Mouse (Mus musculus) brain, adult 2 months (tissue): ENCODE results near the gene Phc1.
"Not testable (repeated sequence)": the region's sequence is repeated elsewhere in the genome, so short reads cannot be mapped to it uniquely, and the experiment has no call there.

ENCODE experiments used
- DNase-seq: peaks from one replicate; pipeline ENCODE4 v3.0.0; 2011; ENCODE audit warnings: low read depth, low spot score

Gene Phc1

DNA sequence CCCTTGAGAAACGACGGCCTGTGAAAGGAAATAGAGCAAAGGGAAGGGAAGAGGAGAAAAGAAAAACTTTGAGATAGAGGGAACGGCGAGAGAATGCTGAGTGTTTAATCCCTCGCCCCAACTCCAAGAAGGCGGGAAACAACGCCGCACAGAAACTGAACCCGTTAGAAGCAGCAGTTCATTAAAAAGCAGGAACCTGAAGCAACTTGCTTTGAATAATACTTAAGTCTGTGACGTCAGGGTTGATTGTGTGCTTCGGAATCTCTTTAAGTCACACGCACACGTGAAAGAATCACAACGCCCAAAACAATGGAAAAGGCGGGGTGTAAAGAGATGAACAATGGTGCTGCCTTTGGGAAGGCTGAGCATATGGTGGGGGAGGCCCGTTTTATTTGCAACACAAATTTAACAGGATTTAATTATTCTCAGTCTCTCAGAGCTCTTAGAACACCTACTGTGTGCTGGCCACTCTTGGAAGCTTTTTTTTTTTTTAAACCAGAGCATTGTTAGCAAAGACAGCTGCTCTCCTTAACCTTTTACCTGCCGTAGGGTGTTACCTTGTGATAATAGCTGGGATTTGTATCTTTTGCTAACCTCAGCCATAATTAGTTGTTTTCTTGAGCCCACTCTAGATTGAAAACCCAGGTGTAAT lies at the start of gene Phc1:
Phc1 (minus strand) TSS at position 213 of the 652 bp plus-strand sequence.
- peak; percentile 67 for DNase-seq

DNA sequence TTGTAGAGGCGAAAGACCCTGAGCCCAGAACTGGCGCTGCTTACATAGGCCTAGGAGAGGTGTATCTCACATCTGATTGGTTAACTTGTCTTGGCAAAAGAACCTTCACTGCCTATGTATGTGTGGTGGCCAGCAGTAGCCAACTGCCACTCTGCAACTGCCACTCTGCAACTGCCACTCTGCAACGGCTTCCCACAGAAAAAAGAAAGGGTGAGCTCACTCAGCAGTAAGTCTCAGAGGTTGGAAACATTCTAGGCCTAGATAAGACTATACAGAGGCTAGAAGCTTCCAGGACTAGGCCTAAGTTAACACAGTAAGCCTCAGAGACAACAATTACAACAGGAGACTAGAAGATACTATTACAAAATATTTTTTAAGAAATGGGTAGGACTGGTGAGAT lies 49.6 kb upstream of the Phc1 start:
- not testable (repeated sequence) for DNase-seq

DNA sequence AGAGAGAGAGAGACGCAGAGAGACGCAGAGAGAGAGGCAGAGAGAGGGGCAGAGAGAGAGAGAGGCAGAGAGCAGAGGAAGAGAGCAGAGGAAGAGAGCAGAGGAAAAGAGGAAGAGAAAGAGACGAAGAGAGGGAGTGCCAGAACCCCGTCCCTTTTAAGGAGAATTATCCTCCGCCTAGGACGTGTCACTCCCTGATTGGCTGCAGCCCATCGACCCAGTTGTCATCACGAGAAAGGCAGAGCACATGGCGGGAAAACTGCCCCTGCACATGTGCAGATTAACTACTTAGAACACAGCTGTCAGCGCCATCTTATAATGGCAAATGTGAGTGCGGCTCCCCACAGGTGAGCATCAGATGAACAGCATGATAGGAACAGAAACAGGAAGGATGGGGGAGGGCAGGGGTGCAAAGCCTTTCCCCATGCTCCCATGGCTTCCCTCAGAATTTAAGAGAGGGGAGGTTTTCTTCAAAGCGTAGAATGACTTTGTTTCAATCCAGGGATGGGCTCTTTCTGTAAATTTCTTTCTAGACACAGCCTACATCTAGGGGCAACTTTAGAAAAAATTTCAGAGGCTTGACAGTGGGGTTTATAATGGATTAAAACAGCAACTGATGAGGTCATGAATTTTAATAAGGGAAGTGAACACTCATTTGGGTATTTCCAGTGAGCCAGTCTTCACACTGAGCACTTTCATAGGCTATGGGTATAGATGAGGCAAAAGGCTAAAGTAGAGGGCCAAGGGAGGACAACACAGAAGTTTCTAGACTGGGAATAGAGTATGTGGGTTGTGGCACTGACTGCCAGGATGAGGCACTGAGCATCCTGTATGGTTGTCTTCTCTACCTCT lies 47.0 kb upstream of the Phc1 start:
- DNase-seq: not testable (repeated sequence)

DNA sequence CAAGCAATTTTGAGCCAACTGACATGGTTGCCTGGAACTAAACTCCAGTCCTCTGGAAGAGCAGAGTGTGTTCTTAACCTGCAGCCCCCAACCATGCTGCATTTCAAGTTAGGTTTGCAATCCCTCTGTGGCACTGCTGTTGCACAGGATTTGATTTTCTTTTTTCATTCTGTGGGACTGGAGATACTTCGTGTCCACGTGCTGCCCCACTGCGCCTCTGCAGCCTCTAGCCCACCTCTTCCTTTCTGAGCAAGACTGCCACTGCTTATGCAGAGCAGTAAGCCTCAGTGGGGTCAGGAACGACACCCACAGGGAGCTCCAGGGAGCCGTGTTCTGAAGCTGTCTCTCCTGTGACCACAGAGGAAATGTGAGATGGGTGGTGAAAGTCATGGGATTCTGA lies 45.4 kb upstream of the Phc1 start:
- DNase-seq: no peak

DNA sequence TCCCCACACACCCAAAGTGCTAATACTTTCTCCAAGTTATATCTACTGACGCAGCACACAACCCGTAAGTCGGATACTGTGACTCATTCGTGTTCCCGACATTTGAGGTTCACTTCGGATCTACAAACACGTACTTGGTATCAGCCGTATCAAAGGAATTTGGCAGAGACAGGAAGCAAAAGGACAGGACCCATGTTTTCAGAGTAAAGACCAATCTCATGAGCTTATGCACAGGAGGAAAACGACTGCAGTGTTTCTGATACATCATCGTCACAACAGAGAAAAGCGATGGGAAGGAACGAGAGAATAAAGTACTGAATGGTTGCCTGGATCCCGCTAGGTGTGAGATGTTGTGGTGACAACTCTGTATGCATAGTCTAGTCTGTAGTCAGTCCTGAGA lies 44.5 kb upstream of the Phc1 start:
- DNase-seq: no peak

DNA sequence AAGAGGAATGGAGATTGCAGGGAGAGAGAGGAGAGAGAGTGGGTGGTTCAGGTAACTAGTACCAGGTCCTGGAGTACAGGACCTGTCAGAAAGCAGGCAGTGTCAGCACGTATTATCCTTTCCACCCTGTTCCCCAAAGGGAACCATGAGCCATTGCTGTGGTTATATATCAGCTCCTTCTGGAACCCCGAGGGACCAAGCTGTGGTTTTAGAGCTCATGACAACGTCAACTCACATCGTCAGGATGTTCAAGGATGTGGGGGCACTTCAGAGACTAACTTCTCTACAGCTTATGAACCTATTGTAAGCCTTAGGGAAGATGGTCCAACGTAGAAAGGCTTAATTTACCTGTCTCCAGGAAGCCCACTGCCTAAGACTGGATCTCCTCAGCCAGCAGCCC lies 42.9 kb upstream of the Phc1 start:
- DNase-seq: no peak

DNA sequence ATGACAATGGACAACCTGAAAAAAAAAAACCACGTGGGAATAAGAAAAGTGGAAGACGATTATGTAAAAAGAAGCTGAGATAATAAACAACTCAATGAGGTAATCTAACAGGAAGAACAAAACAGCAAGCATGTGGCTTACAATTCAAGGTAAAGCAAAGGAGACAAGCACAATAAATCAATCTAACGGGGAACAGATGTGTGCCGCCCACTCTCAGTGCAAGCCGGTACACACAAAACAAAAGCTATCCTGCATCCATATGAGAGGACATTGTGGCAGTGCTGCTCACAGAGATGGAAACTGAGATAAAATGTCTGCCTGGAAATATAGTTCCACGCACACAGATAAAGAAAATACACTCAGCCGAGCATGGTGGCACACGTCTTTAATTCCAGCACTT lies 41.7 kb upstream of the Phc1 start:
- DNase-seq: peak; percentile 2

DNA sequence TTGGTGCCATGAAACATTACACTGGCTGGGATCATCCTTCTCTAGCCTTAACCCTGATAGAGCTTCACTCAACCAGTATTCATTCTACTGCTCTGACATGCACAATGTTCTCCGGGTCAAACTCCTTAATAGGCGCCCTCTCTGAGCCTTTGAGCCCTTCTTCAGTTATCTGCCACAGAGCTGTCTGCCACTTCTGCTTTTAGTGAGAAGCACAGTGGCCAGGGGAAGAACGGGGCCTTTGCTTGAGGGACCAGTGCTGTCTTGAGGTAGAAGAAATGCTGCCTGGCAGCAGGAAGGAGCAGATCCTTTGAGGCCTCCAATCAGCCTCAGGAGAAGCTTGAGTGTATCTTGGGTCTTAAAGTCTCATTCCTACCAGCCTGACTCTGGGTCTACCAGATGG lies 27.9 kb upstream of the Phc1 start:
- no peak for DNase-seq

DNA sequence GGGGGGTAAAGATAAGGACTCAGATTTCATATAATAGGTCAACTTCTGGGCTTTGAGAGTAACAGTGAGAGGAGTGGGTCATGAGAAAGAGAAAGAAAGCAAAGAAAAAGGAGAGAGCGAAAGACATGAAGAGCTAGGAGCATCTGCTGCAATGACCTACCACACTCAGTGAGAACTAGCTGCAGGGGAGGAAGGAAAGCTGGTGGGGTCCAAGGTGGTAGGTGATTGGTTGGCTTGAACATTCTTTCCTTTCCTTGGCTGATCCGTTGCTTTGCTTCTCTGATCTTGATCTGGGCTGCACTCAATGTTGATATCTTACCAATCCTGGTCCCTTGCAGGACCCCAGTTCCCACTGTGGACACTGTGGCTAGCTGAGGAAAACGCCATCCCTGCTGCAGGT lies 26.6 kb upstream of the Phc1 start:
- no peak for DNase-seq

DNA sequence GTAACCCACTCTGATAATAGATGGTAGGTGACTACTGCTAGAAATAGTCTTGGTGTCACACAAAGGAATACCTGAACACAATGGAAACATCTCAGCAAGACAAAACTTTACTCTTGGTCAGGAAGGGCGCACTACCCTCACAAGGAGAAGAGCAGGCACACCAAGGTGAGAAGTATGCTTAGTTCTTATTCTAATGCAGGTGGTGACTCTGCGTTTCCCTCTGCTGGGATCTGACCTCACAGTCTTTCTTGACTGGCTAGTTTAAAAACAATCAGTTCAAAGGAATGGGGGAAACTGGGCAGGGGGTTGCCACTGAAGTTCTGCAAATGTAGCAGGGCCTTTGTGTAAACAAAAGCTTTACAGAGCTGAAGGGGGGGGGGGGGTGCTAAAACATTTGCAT lies 25.9 kb upstream of the Phc1 start:
- no peak for DNase-seq

DNA sequence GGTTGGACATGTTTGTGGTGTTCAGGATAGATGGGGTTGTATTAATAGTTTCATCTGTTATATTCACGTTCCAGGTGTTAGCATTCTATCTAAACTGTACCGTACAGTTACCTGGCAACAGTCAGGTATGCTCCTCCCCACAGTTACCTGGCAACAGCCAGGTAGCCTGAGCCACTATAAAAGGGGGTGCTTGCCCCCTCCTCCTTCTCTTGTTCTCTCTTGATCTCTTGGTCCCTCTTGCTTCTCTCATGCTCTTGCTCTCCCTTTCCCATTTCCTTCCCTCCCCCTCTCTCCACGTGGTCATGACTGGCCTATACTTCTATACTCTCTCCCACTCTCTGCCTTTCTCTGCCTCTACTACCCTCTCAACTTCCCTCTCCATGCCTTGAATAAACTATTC lies 25.3 kb upstream of the Phc1 start:
- DNase-seq: no peak

DNA sequence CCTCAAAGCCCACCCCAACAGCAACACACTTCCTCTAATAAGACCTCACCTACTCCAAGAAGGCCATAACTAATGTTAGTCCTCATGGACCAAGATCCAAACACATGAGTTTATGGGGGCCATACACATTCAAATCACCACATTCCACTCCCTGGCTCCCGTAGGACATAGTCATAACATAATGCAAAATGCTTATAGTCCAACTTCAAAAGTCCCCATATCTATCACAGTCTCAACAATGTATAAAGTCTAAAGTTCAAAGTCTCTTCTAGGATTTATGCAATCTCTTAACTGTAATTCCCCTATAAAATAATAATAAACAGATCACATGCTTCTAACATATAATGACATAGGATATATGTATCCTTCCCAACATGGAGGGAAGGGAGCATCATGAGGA lies 16.7 kb upstream of the Phc1 start:
- DNase-seq: no peak

DNA sequence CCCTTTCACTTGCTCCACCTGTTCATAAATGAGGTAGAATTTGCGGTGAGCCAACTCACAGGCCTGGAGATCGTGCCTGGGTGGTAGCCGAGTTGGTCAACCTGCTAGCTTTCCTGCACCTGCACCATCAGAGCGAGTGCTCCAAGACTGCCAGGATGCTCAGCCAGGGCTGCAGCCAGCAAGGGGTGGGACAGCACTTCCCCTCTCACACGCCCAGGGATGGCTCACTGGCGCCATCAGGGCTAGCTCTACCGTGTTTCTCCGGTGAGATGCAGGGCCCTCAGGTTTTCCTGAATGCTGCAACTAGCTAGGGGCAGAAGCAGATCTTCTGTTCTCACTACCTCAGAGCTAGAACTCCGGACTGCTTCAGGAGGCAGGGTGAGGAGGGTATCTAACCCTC lies 15.5 kb upstream of the Phc1 start:
- DNase-seq: no peak

DNA sequence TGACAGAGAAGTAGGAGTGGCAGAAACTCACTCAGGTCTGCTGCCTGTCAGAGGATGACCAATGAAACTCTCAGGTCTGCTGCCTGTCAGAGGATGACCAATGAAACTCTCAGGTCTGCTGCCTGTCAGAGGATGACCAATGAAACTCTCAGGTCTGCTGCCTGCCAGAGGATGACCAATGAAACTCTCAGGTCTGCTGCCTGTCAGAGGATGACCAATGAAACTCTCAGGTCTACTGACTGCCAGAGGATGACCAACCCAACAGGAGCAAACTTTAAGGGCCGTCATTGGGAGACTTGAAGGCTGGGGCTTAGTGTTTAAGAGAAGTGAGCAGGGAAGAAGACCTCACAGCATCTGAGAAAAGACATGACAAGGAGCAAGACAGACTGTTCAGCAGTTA lies 7.0 kb upstream of the Phc1 start:
- DNase-seq: not testable (repeated sequence)

DNA sequence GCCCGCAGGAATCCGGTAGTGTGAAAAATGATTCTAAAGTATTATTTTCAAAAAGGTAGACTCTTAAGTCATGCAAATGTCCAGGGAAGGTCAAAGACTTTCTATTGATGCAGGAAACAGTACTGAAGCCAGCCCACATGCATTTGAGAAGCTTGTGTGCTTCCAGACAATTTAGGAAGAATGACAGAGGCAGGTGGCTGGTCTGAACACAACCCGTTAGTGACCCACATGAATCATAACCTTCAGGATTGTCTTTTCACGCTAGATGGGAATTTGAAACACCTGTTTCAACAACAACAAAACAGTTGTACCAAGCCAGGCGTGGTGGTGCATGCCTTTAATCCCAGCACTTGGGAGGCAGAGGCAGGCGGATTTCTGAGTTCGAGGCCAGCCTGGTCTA lies 6.0 kb upstream of the Phc1 start:
- DNase-seq: no peak

DNA sequence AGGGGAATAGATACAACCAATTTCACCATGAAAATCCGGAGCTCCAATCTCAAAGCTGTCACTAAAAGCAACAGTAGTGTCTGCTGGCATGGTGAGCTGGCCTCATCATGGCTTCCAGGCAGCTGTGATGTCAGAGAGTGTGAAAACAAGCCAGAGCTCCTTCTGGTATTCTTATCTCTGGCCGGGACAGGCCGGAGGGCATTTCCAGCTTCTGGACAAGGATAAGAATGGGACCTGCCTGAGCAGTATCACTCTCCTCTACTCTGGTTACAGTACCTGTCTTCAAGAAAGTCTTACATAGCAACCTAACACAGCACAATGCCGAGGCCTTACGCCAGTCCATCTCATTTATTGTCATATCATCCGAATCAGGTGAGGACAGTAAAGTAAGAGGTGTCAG lies 5.4 kb upstream of the Phc1 start:
- no peak for DNase-seq

DNA sequence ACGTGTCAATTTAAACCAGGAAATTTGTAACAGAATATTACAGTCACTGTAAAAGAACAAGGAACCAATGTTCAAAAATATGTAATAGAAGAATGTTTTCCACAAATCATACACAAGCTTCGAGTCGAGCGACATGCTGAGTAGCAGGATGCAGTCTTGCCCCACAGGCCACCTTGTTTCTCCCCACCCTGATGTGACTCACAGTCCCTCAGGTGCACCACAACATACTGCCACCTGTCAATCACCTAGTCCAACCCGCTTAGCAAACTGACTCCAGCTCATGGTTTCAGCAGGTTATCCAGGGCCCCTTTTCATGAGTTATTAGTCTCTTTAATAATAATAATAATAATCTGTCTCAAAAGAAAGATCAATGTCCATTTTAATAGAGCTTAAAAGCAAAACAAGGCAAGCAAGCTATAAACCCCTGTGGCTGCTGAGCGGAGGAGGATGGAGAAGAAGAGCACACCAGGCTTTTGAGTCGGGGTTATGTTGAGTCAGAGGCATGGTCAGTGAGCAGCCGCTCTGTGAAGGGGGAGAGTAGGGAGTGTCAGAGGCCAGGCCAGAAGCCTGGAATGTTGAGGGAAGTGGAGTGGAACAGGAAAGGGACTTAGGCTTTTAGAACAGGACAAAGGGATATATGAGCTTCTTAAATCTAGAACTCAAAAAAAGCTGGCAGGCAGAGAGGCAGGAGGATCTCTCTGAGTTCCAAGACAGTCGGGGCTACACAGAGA lies 4.2 kb upstream of the Phc1 start:
- no peak for DNase-seq

DNA sequence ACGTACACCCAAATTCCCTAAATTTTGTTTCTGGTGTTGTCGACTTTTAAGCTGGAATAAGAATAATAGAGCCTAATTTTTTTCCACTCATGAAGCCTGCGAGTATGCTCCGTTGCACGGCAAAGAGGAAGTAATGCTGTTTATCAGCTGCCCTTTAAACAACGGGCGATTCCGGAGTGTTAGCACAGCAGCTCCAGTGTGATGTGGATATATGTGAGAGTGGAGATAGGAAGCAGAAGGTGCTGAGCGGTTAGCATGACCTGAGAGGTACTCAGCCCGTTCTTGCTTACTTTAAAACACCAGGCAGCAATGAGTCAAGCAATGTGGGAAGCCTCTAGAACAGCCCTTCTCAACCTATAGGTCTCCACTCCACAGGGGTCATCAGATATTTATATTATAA lies 3.4 kb upstream of the Phc1 start:
- no peak for DNase-seq

DNA sequence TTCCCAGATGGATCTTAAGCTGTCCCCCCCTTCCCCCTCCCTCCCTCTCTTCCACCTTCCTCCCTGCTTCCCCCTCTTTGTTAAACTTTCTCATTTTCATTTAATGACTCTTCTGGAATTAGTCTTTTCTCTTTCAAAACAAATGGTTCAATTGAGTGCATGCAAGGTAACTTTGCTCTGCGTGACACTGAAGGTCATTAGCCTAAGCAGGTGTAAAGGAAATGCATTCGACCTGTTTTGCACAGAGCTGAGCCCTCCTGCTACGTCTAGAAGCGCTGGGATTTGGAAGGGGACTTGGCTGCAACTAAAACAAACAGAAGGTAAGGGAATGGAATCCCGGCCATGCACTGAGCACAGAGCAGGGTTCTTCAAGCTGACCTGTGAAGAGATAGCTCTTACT lies 1.8 kb upstream of the Phc1 start:
- no peak for DNase-seq

DNA sequence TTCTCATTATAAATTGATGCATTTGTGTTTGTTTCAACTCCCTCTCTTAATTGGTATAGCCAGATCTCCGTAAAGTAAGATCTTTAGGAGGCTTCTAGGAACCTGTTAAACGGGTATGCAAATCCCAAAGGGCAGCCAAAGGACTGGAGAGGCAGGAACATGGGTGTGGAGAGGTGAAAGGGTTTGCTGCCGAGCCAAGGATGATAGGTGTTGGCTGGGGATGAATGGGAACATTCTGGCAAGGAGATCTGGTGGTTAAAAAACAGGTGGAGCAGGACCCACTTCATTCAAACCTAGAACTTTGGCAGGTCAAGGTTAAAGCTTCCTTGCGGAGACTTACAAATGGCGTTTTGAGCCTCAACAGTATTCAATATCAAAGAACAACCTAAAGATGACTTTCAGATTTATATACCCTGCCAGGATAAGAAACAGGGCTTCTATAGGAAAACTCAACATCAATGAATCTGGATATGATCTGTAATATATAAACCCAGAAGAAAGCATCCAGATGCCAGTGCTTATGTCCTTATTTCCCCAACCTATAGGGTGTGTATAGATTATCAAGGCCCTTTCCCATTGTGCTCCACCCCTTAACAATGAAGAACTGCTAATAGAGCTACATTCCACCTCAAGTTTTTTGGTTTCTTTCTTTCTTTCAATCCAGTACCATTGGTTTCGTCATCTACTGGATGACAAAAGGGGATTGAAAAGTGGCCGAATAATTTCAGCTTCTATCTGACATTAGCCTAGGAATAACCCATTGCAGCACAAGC lies 863 bp upstream of the Phc1 start:
- no peak for DNase-seq

DNA sequence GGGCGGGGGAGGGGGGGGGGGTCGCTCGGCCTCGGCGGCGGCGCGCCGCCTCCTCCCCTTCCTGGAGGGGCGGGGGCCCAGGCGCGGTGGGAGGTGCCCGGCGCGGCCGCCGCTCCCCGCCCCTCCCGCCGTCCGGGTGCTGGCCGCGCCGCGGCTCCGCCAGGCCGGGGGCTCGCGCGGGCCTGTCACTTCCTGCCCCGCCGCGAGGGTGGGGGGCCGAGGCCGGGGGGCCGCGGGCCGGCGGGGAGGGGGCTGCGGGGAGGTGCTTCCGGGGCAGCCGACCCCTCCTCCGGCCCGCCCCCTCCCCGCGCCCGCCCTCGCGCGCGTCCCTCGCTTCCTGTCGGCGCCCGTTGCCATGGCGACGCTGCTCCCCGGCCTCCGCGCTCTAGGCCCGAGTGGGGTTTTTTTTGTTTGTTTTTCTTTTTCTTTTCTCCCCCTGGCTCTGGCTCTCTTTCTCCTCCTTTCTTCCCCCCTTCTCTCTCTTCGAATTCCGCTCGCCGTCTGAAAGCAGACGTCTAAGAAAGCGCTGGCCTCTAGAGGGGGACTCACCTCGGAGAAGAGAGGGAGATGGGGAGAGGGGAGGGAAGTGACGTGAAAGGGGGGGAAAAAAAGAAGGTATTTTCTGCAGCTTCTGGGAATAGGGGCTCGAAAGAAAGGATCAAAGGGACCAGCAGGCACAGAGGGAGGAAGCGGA lies 566 bp downstream of the Phc1 start:
- peak; percentile 92 for DNase-seq
